Comparison of ENCODE assay signal across 5 mouse cellular contexts in the genomic region with DNA sequence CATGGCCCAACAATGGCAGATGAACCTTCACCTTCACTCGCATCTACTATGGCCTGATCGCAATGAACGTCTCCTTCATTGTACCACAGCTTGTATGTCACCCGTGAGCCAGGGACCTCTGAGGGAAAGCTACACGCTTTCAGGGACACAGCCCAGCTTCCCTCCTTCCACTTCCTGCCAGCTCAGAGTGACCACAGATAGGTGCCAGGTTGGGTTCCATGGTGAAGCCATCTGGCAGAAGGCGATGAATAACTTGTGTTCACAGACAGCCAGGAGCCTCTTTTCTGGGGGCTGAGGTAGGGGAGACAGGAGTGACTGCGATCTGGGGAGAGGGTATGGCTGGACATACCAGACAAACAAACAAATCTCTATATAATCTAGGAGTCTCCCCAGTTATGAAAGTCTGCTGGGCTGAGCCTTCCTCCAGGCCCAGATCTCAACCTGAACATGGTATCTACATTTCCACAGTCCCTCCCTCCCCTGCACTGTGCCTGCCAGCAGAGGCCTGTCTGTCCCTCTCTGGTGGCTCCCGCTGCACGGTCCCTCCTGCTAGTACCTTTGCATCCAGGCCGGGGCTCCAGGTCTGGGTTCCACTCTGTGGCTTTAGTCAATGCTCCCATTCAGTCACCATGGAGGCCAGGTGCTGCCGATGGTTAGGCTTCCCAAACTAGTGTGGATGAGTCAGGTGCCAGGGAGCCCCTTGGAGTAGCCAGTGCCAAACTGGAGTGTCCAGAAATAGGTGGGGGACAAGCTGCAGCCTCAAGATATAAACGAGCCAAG.
"Had no signal": no experiment of that assay in that cellular context is flagged by ENCODE, and none has a peak within 500 bp of the region (broad histone marks: within the 10 kb centered on the region; RNA-seq: fewer than 3 reads in every experiment).

No protein-coding gene starts in this region.

- DNase-seq: kidney, postnatal 25 days; left cerebral cortex, postnatal 4 days; lung, adult 18-20 months; midbrain, embryonic 14.5 days; thymus, postnatal 4 days had no signal
